Mouse (Mus musculus) intestine, embryonic 16.5 days (tissue): ENCODE results near the gene Synpo2. TPM values are rescaled to one million over a fixed set of nuclear protein-coding genes. Genes with fewer than 3 reads are reported as not detected.
A peak's percentile ranks its signal among the peaks of the same experiment; 100 is the strongest.

Experiments
- ATAC-seq: fragments of 200-750 bp; cut with Nextera tagmentation; 2 replicates; pipeline ENCODE4 v1.8.0; 2017; ENCODE audit warnings: moderate TSS enrichment, moderate library complexity
- H3K27ac ChIP-seq: fragments of 300-500 bp; sonication (generic); 2 replicates; pipeline ENCODE4 v1.5.1; 2014; ENCODE audit warnings: mild to moderate bottlenecking, low read length
- H3K27me3 ChIP-seq: fragments of 300-500 bp; sonication (generic); replicated peaks from 2 replicates; pipeline ENCODE4 v1.6.1; 2014; ENCODE audit warnings: low read length, control low read depth, mixed read lengths; ENCODE audit not compliant: control insufficient read depth, insufficient read depth
- H3K36me3 ChIP-seq: fragments of 300-500 bp; sonication (generic); 2 replicates; pipeline ENCODE4 v1.6.1; 2014; ENCODE audit warnings: low read length, control low read depth; ENCODE audit not compliant: control insufficient read depth, insufficient read depth
- H3K4me1 ChIP-seq: fragments of 300-500 bp; sonication (generic); 2 replicates; pipeline ENCODE4 v1.6.1; 2014; ENCODE audit warnings: low read length, control low read depth, mixed read lengths; ENCODE audit not compliant: control insufficient read depth, insufficient read depth
- H3K4me2 ChIP-seq: fragments of 300-500 bp; sonication (generic); 2 replicates; pipeline ENCODE4 v1.6.1; 2014; ENCODE audit warnings: low read depth, low read length, control low read depth
- H3K4me3 ChIP-seq: fragments of 300-500 bp; sonication (generic); 2 replicates; pipeline ENCODE4 v1.5.1; 2014; ENCODE audit warnings: mild to moderate bottlenecking, low read length
- H3K9ac ChIP-seq: fragments of 300-500 bp; sonication (generic); 2 replicates; pipeline ENCODE4 v1.6.1; 2014; ENCODE audit warnings: low read depth, low read length
- H3K9me3 ChIP-seq: fragments of 300-500 bp; sonication (generic); 2 replicates; pipeline ENCODE4 v1.6.1; 2016; ENCODE audit warnings: low read length, control low read depth; ENCODE audit not compliant: control insufficient read depth
- WGBS: fragments of 180-500 bp; shearing (Covaris S2); extraction: QIAGEN DNeasy Blood & Tissue Kit; methylation state at CpG from one replicate; pipeline ENCODE4 v1.1.7; 2014; 5-methylcytosine and 5-hydroxymethylcytosine counted together
- polyA plus RNA-seq: library from polyadenylated mRNA; unstranded; fragments of >200 nt; fragmentation: Nextera tagmentation; extraction: Ambion mirVana; gene quantifications from 2 replicates; pipeline ENCODE4 v1.2.1, GENCODE M21; 2015

The Synpo2 gene
- polyA plus RNA-seq, 1 experiment from 2014 or later: 29.5 TPM

DNA sequence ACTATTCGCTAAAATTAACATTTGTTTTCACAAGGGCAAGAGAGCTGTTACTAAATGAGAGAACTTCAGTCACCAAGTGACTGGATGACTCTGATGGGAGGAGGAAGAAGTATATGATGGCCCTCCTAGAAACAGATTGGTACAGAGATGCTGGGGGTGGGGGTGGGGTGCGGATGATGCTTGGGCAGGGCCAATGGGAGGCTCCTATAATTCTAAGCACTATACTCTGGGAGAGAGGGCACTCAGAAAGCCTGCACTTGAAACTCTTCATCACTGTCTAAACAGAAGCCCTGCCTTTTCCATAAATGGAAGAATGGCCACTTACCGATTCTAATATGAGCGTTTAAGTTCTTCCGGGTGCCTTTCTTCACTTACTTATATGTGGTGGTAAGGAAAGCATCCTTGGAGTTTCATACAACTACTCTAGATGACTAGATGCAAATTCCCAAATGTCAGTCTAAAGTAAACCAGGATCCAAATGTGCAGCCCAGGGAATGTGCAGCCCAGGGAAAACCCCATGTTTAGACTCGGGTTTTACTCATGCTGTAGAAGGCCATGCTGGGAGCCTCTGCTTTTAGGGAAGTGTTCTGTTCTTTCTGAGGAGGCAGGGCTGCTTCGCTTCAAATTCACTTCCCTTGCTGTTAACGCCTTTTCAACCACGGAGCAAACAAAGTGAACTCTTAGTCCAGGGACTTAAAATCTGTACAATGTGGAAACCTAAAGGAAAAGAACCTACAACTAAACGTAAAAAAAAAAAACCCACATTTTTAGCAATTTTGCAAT is 86.4 kb downstream of the Synpo2 start:
- WGBS: 61% methylated on average over 10 of the region's 10 CpGs
- peak overlapping the region; percentile 58 for H3K27ac ChIP-seq
- H3K27me3 ChIP-seq: no peaks in the 10 kb centered on the region
- no peaks in the 10 kb centered on the region for H3K4me1 ChIP-seq
- no peaks in the 10 kb centered on the region for H3K36me3 ChIP-seq
- H3K4me3 ChIP-seq: no peak overlapping the region
- ATAC-seq: peak; percentile 46; the same call in 1 of the 2 replicates
- H3K4me2 ChIP-seq: no peak overlapping the region
- no peak overlapping the region for H3K9ac ChIP-seq
- no peaks in the 10 kb centered on the region for H3K9me3 ChIP-seq

DNA sequence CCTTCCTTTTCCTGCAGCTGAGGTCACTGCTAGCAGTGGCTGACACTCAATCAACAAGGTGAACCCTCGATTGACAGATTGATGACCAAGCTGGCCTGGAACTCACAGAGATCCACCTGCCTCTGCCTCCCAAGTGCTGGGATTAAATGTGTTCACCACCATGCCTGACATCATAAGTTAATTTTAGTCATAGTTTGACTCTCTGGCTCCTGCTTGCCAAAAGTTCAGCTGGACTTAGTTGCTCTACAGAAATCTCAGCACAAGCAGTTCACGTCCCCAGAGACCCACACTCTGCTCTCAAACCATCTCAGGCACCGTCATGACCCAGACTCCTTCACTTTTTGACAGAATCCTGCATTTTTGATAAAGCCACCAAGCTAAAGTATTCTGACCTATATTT is 87.3 kb downstream of the Synpo2 start:
- Histone ChIP-seq H3K9ac (no peak overlapping the region), H3K36me3 (no peaks in the 10 kb centered on the region), H3K9me3 (no peaks in the 10 kb centered on the region), H3K4me3 (no peak overlapping the region), H3K27ac (no peak overlapping the region), H3K27me3 (no peaks in the 10 kb centered on the region), H3K4me2 (no peak overlapping the region), H3K4me1 (no peaks in the 10 kb centered on the region)
- 86% methylated on average over 3 of the region's 3 CpGs for WGBS
- ATAC-seq: no peak

GRCm38 (mm10) chr3:123146557-123146956 is 89.4 kb downstream of the Synpo2 start:
- no peak overlapping the region for H3K4me3 ChIP-seq
- H3K9ac ChIP-seq: no peak overlapping the region
- H3K9me3 ChIP-seq: no peaks in the 10 kb centered on the region
- no peak overlapping the region for H3K27ac ChIP-seq
- 81% methylated on average over 8 of the region's 8 CpGs for WGBS
- H3K4me2 ChIP-seq: no peak overlapping the region
- H3K4me1 ChIP-seq: peaks cover 2% of the 10 kb centered on the region; the same call in 1 of the 2 replicates
- no peaks in the 10 kb centered on the region for H3K36me3 ChIP-seq
- no peak for ATAC-seq
- no peaks in the 10 kb centered on the region for H3K27me3 ChIP-seq

DNA sequence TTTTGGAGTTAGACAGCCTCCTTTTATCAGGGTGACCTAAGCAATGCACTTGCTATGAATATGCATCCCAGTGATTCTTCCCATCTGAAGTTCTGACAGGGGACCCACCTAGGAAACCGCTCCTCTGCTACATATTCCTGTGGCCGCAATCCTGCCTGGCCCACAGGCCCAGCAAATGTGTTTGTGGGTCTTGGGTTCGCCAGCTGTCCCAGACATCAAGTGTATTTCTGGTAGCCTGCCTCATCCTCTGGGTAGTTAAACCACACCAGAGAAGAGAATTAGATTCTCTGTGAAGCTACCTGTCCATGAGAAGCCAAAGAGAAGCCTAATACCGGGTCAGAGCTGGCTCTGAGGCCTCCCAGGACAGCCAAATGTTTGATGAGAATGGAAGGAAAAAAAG is 90.0 kb downstream of the Synpo2 start:
- H3K27ac ChIP-seq: no peak overlapping the region
- no peak for ATAC-seq
- no peak overlapping the region for H3K4me3 ChIP-seq
- no peaks in the 10 kb centered on the region for H3K9me3 ChIP-seq
- peaks cover 2% of the 10 kb centered on the region; the same call in 1 of the 2 replicates for H3K4me1 ChIP-seq
- no peaks in the 10 kb centered on the region for H3K27me3 ChIP-seq
- 87% methylated on average over 4 of the region's 4 CpGs for WGBS
- H3K9ac ChIP-seq: no peak overlapping the region
- H3K36me3 ChIP-seq: no peaks in the 10 kb centered on the region
- H3K4me2 ChIP-seq: no peak overlapping the region

DNA sequence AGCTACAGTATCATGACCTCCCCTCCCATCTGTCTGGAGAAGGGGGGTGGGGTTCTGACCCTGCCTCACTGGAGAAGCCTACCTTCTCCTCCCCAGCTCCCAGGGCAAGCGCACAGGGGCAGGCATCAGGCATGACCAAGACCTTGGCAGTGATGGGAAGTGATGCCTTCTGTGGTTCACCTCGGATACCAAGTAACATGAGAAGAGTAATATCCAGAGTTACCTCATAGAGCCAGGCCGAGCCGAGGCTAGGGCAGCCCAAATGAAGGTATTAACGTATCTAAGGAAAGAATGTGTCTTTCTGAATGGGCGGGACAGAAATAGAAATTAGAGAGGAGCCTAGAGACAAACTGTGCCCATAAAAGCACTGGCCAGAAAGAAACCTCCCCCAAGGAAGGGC is 92.5 kb downstream of the Synpo2 start:
- H3K4me1 ChIP-seq: peaks cover 11% of the 10 kb centered on the region
- no peak overlapping the region for H3K27ac ChIP-seq
- no peaks in the 10 kb centered on the region for H3K36me3 ChIP-seq
- no peak for ATAC-seq
- no peaks in the 10 kb centered on the region for H3K27me3 ChIP-seq
- H3K9me3 ChIP-seq: no peaks in the 10 kb centered on the region
- H3K4me2 ChIP-seq: no peak overlapping the region
- no peak overlapping the region for H3K4me3 ChIP-seq
- H3K9ac ChIP-seq: no peak overlapping the region
- 83% methylated on average over 6 of the region's 6 CpGs for WGBS

GRCm38 (mm10) chr3:123142298-123142697 is 93.7 kb downstream of the Synpo2 start:
- no peaks in the 10 kb centered on the region for H3K36me3 ChIP-seq
- ATAC-seq: no peak
- H3K4me2 ChIP-seq: no peak overlapping the region
- H3K9ac ChIP-seq: no peak overlapping the region
- no peak overlapping the region for H3K27ac ChIP-seq
- 79% methylated on average over 3 of the region's 3 CpGs for WGBS
- H3K9me3 ChIP-seq: no peaks in the 10 kb centered on the region
- H3K4me3 ChIP-seq: no peak overlapping the region
- peaks cover 14% of the 10 kb centered on the region for H3K4me1 ChIP-seq
- no peaks in the 10 kb centered on the region for H3K27me3 ChIP-seq

DNA sequence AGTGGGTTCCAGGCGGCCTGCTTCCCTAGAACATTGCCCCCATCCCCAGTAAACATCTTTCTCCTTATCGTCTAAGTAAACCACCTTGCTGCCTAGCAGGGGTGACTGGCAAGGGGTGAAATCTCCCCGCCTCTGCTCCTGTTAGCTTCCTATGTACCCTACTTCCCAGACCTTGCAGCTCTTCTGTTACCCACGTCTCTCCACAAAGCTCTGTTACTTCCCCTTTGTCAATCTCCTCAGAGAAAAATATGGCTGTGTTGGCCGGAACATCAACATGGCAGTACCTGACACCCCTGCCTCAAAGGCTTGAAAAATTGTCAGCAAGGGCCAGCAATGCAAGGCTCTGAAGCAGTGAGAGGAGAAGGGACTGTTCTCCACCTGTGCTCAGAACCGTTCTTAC is 94.9 kb downstream of the Synpo2 start:
- Histone ChIP-seq H3K4me1 (peaks cover 14% of the 10 kb centered on the region), H3K9me3 (no peaks in the 10 kb centered on the region), H3K4me3 (no peak overlapping the region), H3K9ac (no peak overlapping the region), H3K27me3 (no peaks in the 10 kb centered on the region), H3K27ac (no peak overlapping the region), H3K4me2 (no peak overlapping the region), H3K36me3 (no peaks in the 10 kb centered on the region)
- 66% methylated on average over 6 of the region's 6 CpGs for WGBS
- ATAC-seq: no peak

DNA sequence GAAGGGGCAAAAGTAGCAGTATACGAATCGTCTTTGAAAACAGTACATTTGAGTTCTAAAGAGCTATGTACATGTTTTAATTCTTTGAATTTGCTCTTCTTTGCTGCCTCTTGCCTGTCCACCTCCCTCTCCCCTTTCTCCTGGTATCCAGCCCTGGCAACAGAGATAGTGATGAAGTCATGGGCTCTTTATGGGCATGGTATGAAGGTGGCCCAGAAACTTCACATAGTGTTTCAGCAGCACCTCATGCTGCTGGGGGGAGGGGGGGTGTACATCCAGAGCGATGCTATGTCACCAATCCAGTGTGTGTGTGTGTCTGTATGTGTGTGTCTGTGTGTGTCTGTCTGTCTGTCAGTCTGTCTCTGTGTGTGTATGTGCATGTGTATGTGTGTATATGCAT is 95.8 kb downstream of the Synpo2 start:
- no peak for ATAC-seq
- no peaks in the 10 kb centered on the region for H3K9me3 ChIP-seq
- H3K4me3 ChIP-seq: no peak overlapping the region
- H3K9ac ChIP-seq: no peak overlapping the region
- H3K4me1 ChIP-seq: peaks cover 14% of the 10 kb centered on the region
- 85% methylated on average over 3 of the region's 3 CpGs for WGBS
- no peaks in the 10 kb centered on the region for H3K36me3 ChIP-seq
- no peaks in the 10 kb centered on the region for H3K27me3 ChIP-seq
- H3K27ac ChIP-seq: peak overlapping the region; percentile 62; the same call in 1 of the 2 replicates
- no peak overlapping the region for H3K4me2 ChIP-seq

GRCm38 (mm10) chr3:123139619-123140018 is 96.3 kb downstream of the Synpo2 start:
- no peak overlapping the region for H3K4me2 ChIP-seq
- H3K9me3 ChIP-seq: no peaks in the 10 kb centered on the region
- H3K36me3 ChIP-seq: no peaks in the 10 kb centered on the region
- H3K4me3 ChIP-seq: no peak overlapping the region
- H3K4me1 ChIP-seq: peaks cover 14% of the 10 kb centered on the region
- H3K9ac ChIP-seq: no peak overlapping the region
- ATAC-seq: no peak
- H3K27me3 ChIP-seq: no peaks in the 10 kb centered on the region
- H3K27ac ChIP-seq: peak overlapping the region; percentile 62
- 63% methylated on average over 5 of the region's 5 CpGs for WGBS
